Mouse (Mus musculus) MEL (cell line): Measurements from ENCODE around the gene Gtf3c4.

ENCODE experiments used
- CTCF ChIP-seq, 3 experiments: IDR thresholded peaks in 2 of 3; conservative IDR thresholded peaks in 1 of 3; 2 replicates each; pipeline ENCODE4 v1.5.1; 2011 to 2012; ENCODE audit warnings: low read length in 3 of 3, low read depth in 2 of 3, mild to moderate bottlenecking in 2 of 3, improper control_type of control experiment in 1 of 3, inconsistent platforms in 1 of 3, mixed read lengths in 1 of 3, moderate library complexity in 1 of 3; ENCODE audit not compliant: control insufficient read depth in 1 of 3, insufficient read depth in 1 of 3, poor library complexity in 1 of 3, severe bottlenecking in 1 of 3
- ELF1 ChIP-seq: IDR thresholded peaks from 2 replicates; pipeline ENCODE4 v1.6.1; 2014; ENCODE audit warnings: low read depth, mild to moderate bottlenecking, inconsistent platforms, low read length, improper control_type of control experiment, moderate library complexity
- EP300 ChIP-seq, 2 experiments: IDR thresholded peaks; 2 replicates each; pipeline ENCODE4 v1.6.1; 2011; ENCODE audit warnings: improper control_type of control experiment in 2 of 2, low read length in 2 of 2, low read depth in 1 of 2, mild to moderate bottlenecking in 1 of 2
- HCFC1 ChIP-seq: IDR thresholded peaks from 2 replicates; pipeline ENCODE4 v1.6.1; 2012; ENCODE audit warnings: low read depth, mild to moderate bottlenecking, inconsistent platforms, low read length, improper control_type of control experiment, moderate library complexity
- JUND ChIP-seq: IDR thresholded peaks from 2 replicates; pipeline ENCODE4 v1.6.1; 2011; ENCODE audit warnings: low read depth, mild to moderate bottlenecking, improper control_type of control experiment, low read length
- MAX ChIP-seq: IDR thresholded peaks from 2 replicates; pipeline ENCODE4 v1.6.1; 2011; ENCODE audit warnings: low read length, improper control_type of control experiment
- NELFE ChIP-seq: IDR thresholded peaks from 2 replicates; pipeline ENCODE4 v1.6.1; 2011; ENCODE audit warnings: low read depth, low read length, improper control_type of control experiment
- POLR2A ChIP-seq, 2 experiments: IDR thresholded peaks; 2 replicates each; pipeline ENCODE4 v1.6.1; 2011 to 2012; ENCODE audit warnings: low read length in 2 of 2, mild to moderate bottlenecking in 2 of 2, control low read depth in 1 of 2, improper control_type of control experiment in 1 of 2, low read depth in 1 of 2, moderate library complexity in 1 of 2; ENCODE audit not compliant: control insufficient read depth in 1 of 2, insufficient read depth in 1 of 2, poor library complexity in 1 of 2
- RAD21 ChIP-seq: IDR thresholded peaks from 2 replicates; pipeline ENCODE4 v1.6.1; 2011; ENCODE audit warnings: mild to moderate bottlenecking, low read depth, low read length, improper control_type of control experiment
- TBP ChIP-seq: IDR thresholded peaks from 2 replicates; pipeline ENCODE4 v1.8.0; 2011; ENCODE audit warnings: low read depth, low read length, improper control_type of control experiment
- UBTF ChIP-seq: IDR thresholded peaks from 2 replicates; pipeline ENCODE4 v1.6.1; 2012; ENCODE audit warnings: low read depth, mild to moderate bottlenecking, inconsistent platforms, low read length, improper control_type of control experiment, moderate library complexity, borderline replicate concordance; ENCODE audit not compliant: insufficient read depth
- ZC3H11A ChIP-seq: IDR thresholded peaks from 2 replicates; pipeline ENCODE4 v1.6.1; 2012; ENCODE audit warnings: low read depth, mild to moderate bottlenecking, inconsistent platforms, low read length, improper control_type of control experiment

- TF ChIP-seq CTCF (IDR thresholded peaks at IDR 0.05 in 2 of 3, conservative IDR thresholded peaks at IDR 0.05 in 1 of 3; ENCODE audit: control insufficient read depth in 1 of 3, insufficient read depth in 1 of 3, low read depth in 2 of 3, low read length in 3 of 3, poor library complexity in 1 of 3, severe bottlenecking in 1 of 3), result no peak
- TF ChIP-seq TBP, result peak; percentile 47; the same call in 1 of the 2 replicates
- TF ChIP-seq NELFE, result no peak
- 0 out of 4 replicates have a peak, but pooled peaks of 1 of the 2 experiments have one; percentile 43 for TF ChIP-seq POLR2A (IDR thresholded peaks at IDR 0.05; ENCODE audit: control insufficient read depth in 1 of 2, insufficient read depth in 1 of 2, low read depth in 1 of 2, low read length in 2 of 2, poor library complexity in 1 of 2)
- TF ChIP-seq RAD21, result no peak
- peak; percentile 35 to 68; a peak in 3 of 4 replicates for TF ChIP-seq EP300 (IDR thresholded peaks at IDR 0.05; ENCODE audit: low read depth in 1 of 2, low read length in 2 of 2)
- peak; percentile 89 for TF ChIP-seq MAX
- TF ChIP-seq ZC3H11A, result no peak
- no peak for TF ChIP-seq ELF1
- no peak for TF ChIP-seq JUND
- no peak for TF ChIP-seq UBTF
- no peak for TF ChIP-seq HCFC1
Measured at GRCm38 (mm10) chr2:28796298-28796697, 43.9 kb downstream of the Gtf3c4 start.
